Mouse (Mus musculus): Measurements from ENCODE around the gene Capn7.

GRCm38 (mm10) chr14:31345367-31345766 lies 8.9 kb downstream of the Capn7 start:
- no peak for TF ChIP-seq CTCF (conservative IDR thresholded peaks at IDR 0.05; ENCODE audit: low read length)
- no peak for TF ChIP-seq POU5F1 (IDR thresholded peaks at IDR 0.05; ENCODE audit: borderline replicate concordance, low read length)

Measured in E14TG2a.4 (cell line).